Mouse (Mus musculus) kidney, postnatal 0 days (tissue): Measurements from ENCODE around the gene Zfp968. TPM values are rescaled to one million over a fixed set of nuclear protein-coding genes. Genes with fewer than 3 reads are reported as not detected.
"Not testable (repeated sequence)": the region's sequence is repeated elsewhere in the genome, so short reads cannot be mapped to it uniquely, and the experiment has no call there.

Experiments
- ATAC-seq: fragments of 200-750 bp; cut with Nextera tagmentation; replicated peaks from 2 replicates; pipeline ENCODE4 v1.8.0; 2017; ENCODE audit warnings: low read depth, moderate number of reproducible peaks, moderate TSS enrichment, moderate library complexity; ENCODE audit not compliant: low FRiP score
- DNase-seq: peaks from one replicate; pipeline ENCODE4 v3.0.0-alpha.2; 2016; ENCODE audit warnings: low spot score
- H3K27ac ChIP-seq: fragments of 300-500 bp; sonication (generic); 2 replicates; pipeline ENCODE4 v1.5.1; 2014; ENCODE audit warnings: mild to moderate bottlenecking
- H3K27me3 ChIP-seq: fragments of 300-500 bp; sonication (generic); 2 replicates; pipeline ENCODE4 v1.6.1; 2014; ENCODE audit warnings: low read length, mixed read lengths; ENCODE audit not compliant: insufficient read depth
- H3K36me3 ChIP-seq: fragments of 300-500 bp; sonication (generic); 2 replicates; pipeline ENCODE4 v1.6.1; 2014; ENCODE audit warnings: low read length, mixed read lengths; ENCODE audit not compliant: insufficient read depth
- H3K4me1 ChIP-seq: fragments of 300-500 bp; sonication (generic); replicated peaks from 2 replicates; pipeline ENCODE4 v1.6.1; 2014; ENCODE audit warnings: antibody characterized with exemption, low read length, mixed read lengths; ENCODE audit not compliant: insufficient read depth
- H3K4me2 ChIP-seq: fragments of 300-500 bp; sonication (generic); 2 replicates; pipeline ENCODE4 v1.6.1; 2014; ENCODE audit warnings: mild to moderate bottlenecking, low read length, moderate library complexity, mixed read lengths
- H3K4me3 ChIP-seq: fragments of 300-500 bp; sonication (generic); replicated peaks from 2 replicates; pipeline ENCODE4 v1.5.1; 2014; ENCODE audit warnings: low read depth, low read length
- H3K9ac ChIP-seq: fragments of 300-500 bp; sonication (generic); 2 replicates; pipeline ENCODE4 v1.6.1; 2014; ENCODE audit warnings: low read depth, low read length
- H3K9me3 ChIP-seq: fragments of 300-500 bp; sonication (generic); replicated peaks from 2 replicates; pipeline ENCODE4 v1.6.1; 2016; ENCODE audit warnings: low read length, inconsistent platforms, mixed read lengths
- WGBS: fragments of 180-500 bp; shearing (Covaris S2); extraction: QIAGEN DNeasy Blood & Tissue Kit; methylation state at CpG from one replicate; pipeline ENCODE4 v1.1.7; 2014; 5-methylcytosine and 5-hydroxymethylcytosine counted together
- polyA plus RNA-seq: library from polyadenylated mRNA; unstranded; fragments of >200 nt; fragmentation: Nextera tagmentation; extraction: Ambion mirVana; gene quantifications from 2 replicates; pipeline ENCODE4 v1.2.1, GENCODE M21; 2015

The Zfp968 gene
- 5.9 and 6.7 TPM in 2 replicates for polyA plus RNA-seq

- H3K9ac ChIP-seq, H3K36me3 ChIP-seq, ATAC-seq, H3K4me2 ChIP-seq, H3K27me3 ChIP-seq, H3K27ac ChIP-seq, H3K9me3 ChIP-seq, H3K4me3 ChIP-seq, DNase-seq, H3K4me1 ChIP-seq: not testable (repeated sequence)
- no CpG with 5 or more reads among the region's 6 CpGs for WGBS
Measured at GRCm38 (mm10) chr2:175372136-175372535, at the start of gene Zfp968. Gene Zfp968, plus strand, starts transcription at chr2:175372436.

DNA sequence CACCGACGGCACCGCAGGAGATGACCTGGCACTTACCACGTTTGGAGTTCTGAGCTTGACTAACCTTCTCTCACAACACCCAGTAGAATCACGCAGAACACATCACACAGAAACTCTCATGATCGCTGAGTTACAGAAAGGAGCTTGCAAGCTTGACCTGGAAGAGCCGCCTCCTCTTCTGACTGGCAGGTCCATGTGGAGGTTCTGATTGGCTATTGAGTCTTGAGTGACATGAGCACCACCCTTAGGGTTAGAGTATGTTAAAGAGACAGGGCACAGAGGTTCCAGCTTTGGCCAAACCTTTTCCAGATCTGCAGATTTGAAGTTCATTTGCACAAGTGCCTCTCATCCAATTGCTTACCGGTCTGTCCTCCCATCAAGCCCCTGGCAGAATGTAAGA lies 34.1 kb upstream of the Zfp968 start, which contains the start of gene Gm4631:
Gene Gm4631, minus strand, starts transcription at position 101 of the 400 bp plus-strand sequence.
- WGBS: no CpG with 5 or more reads among the region's 8 CpGs
- not testable (repeated sequence) for H3K9ac ChIP-seq, H3K36me3 ChIP-seq, DNase-seq, H3K27me3 ChIP-seq, H3K27ac ChIP-seq, H3K9me3 ChIP-seq, H3K4me3 ChIP-seq, H3K4me1 ChIP-seq, ATAC-seq, H3K4me2 ChIP-seq

Other genes starting within 250 kb of the Zfp968 start
- 4.2 and 4.6 TPM in 2 replicates for gene Gm14399, start 230.4 kb upstream of the Zfp968 start, polyA plus RNA-seq
- gene Gm14443, start 196.6 kb upstream of the Zfp968 start, polyA plus RNA-seq: 0.45 and 0.51 TPM in 2 replicates
- gene Gm14391, start 165.5 kb upstream of the Zfp968 start, polyA plus RNA-seq: 3.0 and 4.0 TPM in 2 replicates
- gene Gm14440, start 97.3 kb upstream of the Zfp968 start, polyA plus RNA-seq: not detected in 2 replicates
- 12.1 and 13.7 TPM in 2 replicates for gene Gm4631, start 34.2 kb upstream of the Zfp968 start, polyA plus RNA-seq
- gene Gm4724, start 63.4 kb downstream of the Zfp968 start, polyA plus RNA-seq: 20.0 and 21.2 TPM in 2 replicates
- gene Zfp965, start 97.5 kb downstream of the Zfp968 start, polyA plus RNA-seq: 6.4 and 7.4 TPM in 2 replicates